10 mouse cellular contexts compared by ENCODE assay signal in the genomic region with DNA sequence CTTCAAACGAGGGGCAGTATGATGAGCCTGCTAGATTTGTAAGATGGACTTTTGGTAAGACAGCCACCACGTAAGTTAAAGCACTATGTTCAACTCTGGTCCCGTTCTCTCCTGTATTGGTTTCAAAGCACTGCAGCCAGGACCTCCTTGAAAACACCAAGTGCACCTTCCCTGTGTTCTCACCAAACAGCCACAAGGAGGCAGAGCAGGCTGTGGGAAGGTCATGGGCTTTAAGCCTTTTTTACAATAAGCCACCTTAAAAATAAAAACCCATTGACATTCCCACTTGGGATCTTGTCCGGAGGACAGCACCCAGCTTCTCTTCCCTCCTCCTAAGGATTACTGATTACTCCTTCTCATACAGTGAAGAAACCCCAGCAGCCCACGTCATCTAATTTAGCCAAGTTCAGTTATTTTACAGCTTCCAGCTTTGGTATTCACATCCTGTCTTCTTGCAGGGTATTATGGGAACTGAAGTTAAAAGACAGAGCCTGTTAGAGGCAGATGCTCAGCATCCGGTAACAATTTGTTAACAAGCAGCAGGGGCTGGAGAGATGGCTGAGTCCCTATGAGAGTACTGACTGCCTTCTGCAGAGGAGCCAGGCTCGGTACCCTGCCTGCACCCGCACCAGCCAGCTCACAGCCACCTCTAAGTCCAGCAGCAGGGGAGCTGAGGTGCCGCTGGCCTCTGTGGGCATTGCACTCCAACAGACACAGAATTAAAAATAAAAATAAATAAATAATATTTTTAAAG. TPM values are rescaled to one million over a fixed set of nuclear protein-coding genes. Genes with fewer than 3 reads are reported as not detected.
DNase-seq lines count a peak whose midpoint lies in the region; ATAC-seq and TF ChIP-seq lines count a peak whose summit lies in the region.
"Had no signal": no experiment of that assay in that cellular context is flagged by ENCODE, and none has a peak within 500 bp of the region (broad histone marks: within the 10 kb centered on the region; RNA-seq: fewer than 3 reads in every experiment).

No protein-coding gene starts in this region.

- no peaks in the 10 kb centered on the region for H3K9me3 ChIP-seq in forebrain, embryonic 13.5 days (replicated peaks)
- H3K9me3 ChIP-seq in forebrain, embryonic 12.5 days = no peaks in the 10 kb centered on the region
- no peaks in the 10 kb centered on the region for H3K9me3 ChIP-seq in midbrain, embryonic 14.5 days (ENCODE audit: control insufficient read depth, low read length)
- H3K9me3 ChIP-seq in midbrain, embryonic 11.5 days (ENCODE audit: control insufficient read depth, low read length) = no peaks in the 10 kb centered on the region
- no peaks in the 10 kb centered on the region for H3K9me3 ChIP-seq in liver, postnatal 0 days (ENCODE audit: low read length)

- intact Hi-C loops in heart, postnatal 14 days (cut with DNase I) = loop anchor here (1.0 to 2.0 kb wide), 3 partner anchors 131 to 309 kb away; no protein-coding TSS in a partner anchor

- no peak overlapping the region for H3K4me3 ChIP-seq in forebrain, embryonic 13.5 days
- H3K4me3 ChIP-seq in forebrain, embryonic 12.5 days (replicated peaks) = no peak overlapping the region
- no peak overlapping the region for H3K4me3 ChIP-seq in midbrain, embryonic 14.5 days (replicated peaks; ENCODE audit: low read depth, low read length)
- no peak overlapping the region for H3K4me3 ChIP-seq in midbrain, embryonic 11.5 days (ENCODE audit: low read depth, low read length)
- H3K4me3 ChIP-seq in liver, postnatal 0 days (ENCODE audit: low read depth, low read length) = no peak overlapping the region
- H3K4me3 ChIP-seq: myocyte had no signal

- DNase-seq in midbrain, embryonic 14.5 days = peak; percentile 69
- DNase-seq in midbrain, embryonic 11.5 days (ENCODE audit: low spot score, missing footprints) = no peak
- DNase-seq in brain, adult 2 months (ENCODE audit: low read depth, low spot score) = peak; percentile 83
- DNase-seq in heart, postnatal 14 days = peak; percentile 51 to 65
- no peak for DNase-seq in liver, postnatal 0 days
- DNase-seq in splenic B cell, adult 2 months (ENCODE audit: low read depth, low spot score) = peak; percentile 22

- 81% methylated on average over 9 of the region's 9 CpGs for WGBS in forebrain, embryonic 13.5 days
- 85% methylated on average over 9 of the region's 9 CpGs for WGBS in forebrain, embryonic 12.5 days
- 80% methylated on average over 9 of the region's 9 CpGs for WGBS in midbrain, embryonic 14.5 days
- WGBS in midbrain, embryonic 11.5 days = 82% methylated on average over 9 of the region's 9 CpGs
- 83% methylated on average over 9 of the region's 9 CpGs for WGBS in liver, postnatal 0 days (ENCODE audit: insufficient replicate concordance)

- H3K36me3 ChIP-seq in forebrain, embryonic 13.5 days (ENCODE audit: poor library complexity, severe bottlenecking) = peaks cover 87% of the 10 kb centered on the region
- peaks cover 76% of the 10 kb centered on the region for H3K36me3 ChIP-seq in forebrain, embryonic 12.5 days (replicated peaks)
- peaks cover 69% of the 10 kb centered on the region for H3K36me3 ChIP-seq in midbrain, embryonic 14.5 days (ENCODE audit: control insufficient read depth, insufficient read depth, low read length)
- H3K36me3 ChIP-seq in midbrain, embryonic 11.5 days (ENCODE audit: control insufficient read depth, insufficient read depth, low read length) = peaks cover 10% of the 10 kb centered on the region
- H3K36me3 ChIP-seq in liver, postnatal 0 days (replicated peaks; ENCODE audit: insufficient read depth, low read length) = peaks cover 51% of the 10 kb centered on the region
- peaks cover 20% of the 10 kb centered on the region for H3K36me3 ChIP-seq in splenic B cell, adult 2 months (ENCODE audit: control insufficient read depth, insufficient read depth, low read length, poor library complexity, severe bottlenecking)

- TF ChIP-seq EP300 in liver, postnatal 0 days (IDR thresholded peaks at IDR 0.05; ENCODE audit: low read depth) = no peak

- no peaks in the 10 kb centered on the region for H3K27me3 ChIP-seq in forebrain, embryonic 13.5 days
- no peaks in the 10 kb centered on the region for H3K27me3 ChIP-seq in forebrain, embryonic 12.5 days
- no peaks in the 10 kb centered on the region for H3K27me3 ChIP-seq in midbrain, embryonic 14.5 days (ENCODE audit: control insufficient read depth, insufficient read depth, low read length)
- H3K27me3 ChIP-seq in midbrain, embryonic 11.5 days (ENCODE audit: control insufficient read depth, insufficient read depth, low read length) = no peaks in the 10 kb centered on the region
- no peaks in the 10 kb centered on the region for H3K27me3 ChIP-seq in liver, postnatal 0 days (ENCODE audit: insufficient read depth, low read length)
- no peaks in the 10 kb centered on the region for H3K27me3 ChIP-seq in splenic B cell, adult 2 months (ENCODE audit: control insufficient read depth, insufficient read depth, low read length, poor library complexity, severe bottlenecking)

- H3K4me2 ChIP-seq in forebrain, embryonic 13.5 days = no peak overlapping the region
- no peak overlapping the region for H3K4me2 ChIP-seq in forebrain, embryonic 12.5 days
- H3K4me2 ChIP-seq in midbrain, embryonic 14.5 days (ENCODE audit: low read length) = no peak overlapping the region
- no peak overlapping the region for H3K4me2 ChIP-seq in midbrain, embryonic 11.5 days
- no peak overlapping the region for H3K4me2 ChIP-seq in liver, postnatal 0 days (ENCODE audit: low read depth, low read length)

- no peak overlapping the region for H3K27ac ChIP-seq in forebrain, embryonic 13.5 days
- no peak overlapping the region for H3K27ac ChIP-seq in forebrain, embryonic 12.5 days
- 0 out of 2 replicates have a peak overlapping the region, but pooled peaks have one; percentile 3 for H3K27ac ChIP-seq in midbrain, embryonic 14.5 days (replicated peaks; ENCODE audit: low read depth, low read length)
- no peak overlapping the region for H3K27ac ChIP-seq in midbrain, embryonic 11.5 days (ENCODE audit: low read depth, low read length)
- no peak overlapping the region for H3K27ac ChIP-seq in liver, postnatal 0 days (ENCODE audit: low read depth)

- peak; percentile 77 for TF ChIP-seq CTCF in liver, postnatal 0 days (IDR thresholded peaks at IDR 0.05; ENCODE audit: low read depth)

- H3K9ac ChIP-seq in forebrain, embryonic 13.5 days = no peak overlapping the region
- H3K9ac ChIP-seq in forebrain, embryonic 12.5 days = no peak overlapping the region
- no peak overlapping the region for H3K9ac ChIP-seq in midbrain, embryonic 14.5 days (replicated peaks; ENCODE audit: low read length)
- H3K9ac ChIP-seq in midbrain, embryonic 11.5 days (ENCODE audit: low read length) = no peak overlapping the region
- H3K9ac ChIP-seq in liver, postnatal 0 days (replicated peaks) = no peak overlapping the region

- peak; percentile 36 for ATAC-seq in forebrain, embryonic 13.5 days
- no peak for ATAC-seq in forebrain, embryonic 12.5 days (ENCODE audit: low FRiP score)
- ATAC-seq in midbrain, embryonic 14.5 days (ENCODE audit: low FRiP score, low TSS enrichment) = no peak
- ATAC-seq in midbrain, embryonic 11.5 days (ENCODE audit: low FRiP score) = no peak
- ATAC-seq in liver, postnatal 0 days = no peak

- no peaks in the 10 kb centered on the region for H3K4me1 ChIP-seq in forebrain, embryonic 13.5 days
- H3K4me1 ChIP-seq in forebrain, embryonic 12.5 days = no peaks in the 10 kb centered on the region; the same call in 1 of the 2 replicates
- H3K4me1 ChIP-seq in midbrain, embryonic 14.5 days (ENCODE audit: control insufficient read depth, insufficient read depth, low read length) = no peaks in the 10 kb centered on the region
- H3K4me1 ChIP-seq in midbrain, embryonic 11.5 days (ENCODE audit: control insufficient read depth, insufficient read depth, low read length) = no peaks in the 10 kb centered on the region
- no peaks in the 10 kb centered on the region; the same call in 1 of the 2 replicates for H3K4me1 ChIP-seq in liver, postnatal 0 days (ENCODE audit: insufficient read depth)

RNA-seq across cellular contexts. Expression of gene Gphb5, which starts 47.6 kb away (rescaled TPM):
- polyA plus RNA-seq in forebrain, embryonic 13.5 days (2015; fragmentation: Nextera tagmentation; extraction: Ambion mirVana) = not detected in 2 replicates
- not detected in 2 replicates for polyA plus RNA-seq in forebrain, embryonic 12.5 days (2016; fragmentation: Nextera tagmentation; extraction: Ambion mirVana)
- not detected in 2 replicates for polyA plus RNA-seq in midbrain, embryonic 14.5 days (2014; fragmentation: Nextera tagmentation; extraction: Ambion mirVana)
- polyA plus RNA-seq in midbrain, embryonic 11.5 days (2014; fragmentation: Nextera tagmentation; extraction: Ambion mirVana) = not detected in 2 replicates
- total RNA-seq in heart, postnatal 14 days (2021) = not detected
- not detected in 2 replicates for polyA plus RNA-seq in liver, postnatal 0 days (2015; fragmentation: Nextera tagmentation; extraction: Ambion mirVana)
- polyA plus RNA-seq: gonadal fat pad, adult 2 months; myocyte had no signal

Comparison
In these comparisons a context has a peak if more than half of its experiments do, and no peak if none do; other contexts are left out.
1. DNase-seq: peak in midbrain, embryonic 14.5 days (single experiment), brain, adult 2 months (single experiment), heart, postnatal 14 days (2 of 2) and splenic B cell, adult 2 months (single experiment); none in midbrain, embryonic 11.5 days (single experiment) and liver, postnatal 0 days (single experiment).